Mouse (Mus musculus) midbrain, embryonic 16.5 days (tissue): ENCODE measurements around the gene Cse1l. TPM values are rescaled to one million over a fixed set of nuclear protein-coding genes. Genes with fewer than 3 reads are reported as not detected.

ENCODE experiments used
- ATAC-seq: fragments of 200-750 bp; cut with Nextera tagmentation; 2 replicates; pipeline ENCODE4 v1.8.0; 2017; ENCODE audit warnings: moderate TSS enrichment
- H3K27ac ChIP-seq: fragments of 300-500 bp; sonication (generic); 2 replicates; pipeline ENCODE4 v1.5.1; 2014; ENCODE audit warnings: mild to moderate bottlenecking, low read length, mixed read lengths
- H3K27me3 ChIP-seq: fragments of 300-500 bp; sonication (generic); 2 replicates; pipeline ENCODE4 v1.6.1; 2014; ENCODE audit warnings: low read depth, low read length, mixed read lengths; ENCODE audit not compliant: control insufficient read depth, insufficient read depth
- H3K36me3 ChIP-seq: fragments of 300-500 bp; sonication (generic); 2 replicates; pipeline ENCODE4 v1.6.1; 2014; ENCODE audit warnings: mild to moderate bottlenecking, low read length, moderate library complexity, mixed read lengths; ENCODE audit not compliant: control insufficient read depth, insufficient read depth
- H3K4me1 ChIP-seq: fragments of 300-500 bp; sonication (generic); 2 replicates; pipeline ENCODE4 v1.6.1; 2014; ENCODE audit warnings: mild to moderate bottlenecking, low read length, mixed read lengths; ENCODE audit not compliant: control insufficient read depth, insufficient read depth
- H3K4me2 ChIP-seq: fragments of 300-500 bp; sonication (generic); 2 replicates; pipeline ENCODE4 v1.6.1; 2014; ENCODE audit warnings: mild to moderate bottlenecking, low read length, mixed read lengths
- H3K4me3 ChIP-seq: fragments of 300-500 bp; sonication (generic); 2 replicates; pipeline ENCODE4 v1.5.1; 2014; ENCODE audit warnings: low read depth, mild to moderate bottlenecking, low read length, moderate library complexity, mixed read lengths
- H3K9ac ChIP-seq: fragments of 300-500 bp; sonication (generic); 2 replicates; pipeline ENCODE4 v1.6.1; 2014; ENCODE audit warnings: low read depth, low read length, mixed read lengths
- H3K9me3 ChIP-seq: fragments of 300-500 bp; sonication (generic); replicated peaks from 2 replicates; pipeline ENCODE4 v1.6.1; 2014; ENCODE audit warnings: mild to moderate bottlenecking, low read length, mixed read lengths; ENCODE audit not compliant: control insufficient read depth, poor library complexity, severe bottlenecking
- WGBS: fragments of 180-500 bp; shearing (Covaris S2); extraction: QIAGEN DNeasy Blood & Tissue Kit; methylation state at CpG from one replicate; pipeline ENCODE4 v1.1.7; 2014; 5-methylcytosine and 5-hydroxymethylcytosine counted together
- polyA plus RNA-seq: library from polyadenylated mRNA; unstranded; fragments of >200 nt; fragmentation: Nextera tagmentation; extraction: Ambion mirVana; gene quantifications from 2 replicates; pipeline ENCODE4 v1.2.1, GENCODE M21; 2015

Cse1l gene
- polyA plus RNA-seq, 1 experiment from 2014 or later, result 100 TPM

DNA sequence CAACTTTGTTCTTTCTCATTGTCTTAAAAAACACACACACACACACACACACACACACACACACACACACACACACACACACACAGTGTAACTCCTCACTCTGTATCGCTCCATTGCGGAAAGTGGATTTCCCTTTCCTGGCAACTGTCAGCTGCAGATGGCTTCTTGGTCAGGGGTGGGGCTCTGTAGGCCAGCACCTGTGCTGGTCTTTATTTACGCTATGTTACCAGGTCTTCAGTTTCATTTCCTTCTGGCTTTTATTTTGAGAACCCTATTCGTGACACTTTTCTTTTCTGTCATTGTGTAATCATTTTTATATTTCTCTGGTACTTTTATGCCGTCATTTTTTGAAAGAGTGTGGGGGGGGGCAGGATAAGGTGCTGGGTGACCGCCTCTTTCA is 30.3 kb upstream of the Cse1l start:
- Histone ChIP-seq H3K4me3 (no peak overlapping the region), H3K9me3 (no peaks in the 10 kb centered on the region), H3K4me2 (no peak overlapping the region), H3K9ac (no peak overlapping the region), H3K27me3 (no peaks in the 10 kb centered on the region), H3K27ac (no peak overlapping the region), H3K36me3 (peaks cover 14% of the 10 kb centered on the region), H3K4me1 (no peaks in the 10 kb centered on the region)
- WGBS, result 96% methylated on average over 6 of the region's 6 CpGs
- ATAC-seq, result no peak

DNA sequence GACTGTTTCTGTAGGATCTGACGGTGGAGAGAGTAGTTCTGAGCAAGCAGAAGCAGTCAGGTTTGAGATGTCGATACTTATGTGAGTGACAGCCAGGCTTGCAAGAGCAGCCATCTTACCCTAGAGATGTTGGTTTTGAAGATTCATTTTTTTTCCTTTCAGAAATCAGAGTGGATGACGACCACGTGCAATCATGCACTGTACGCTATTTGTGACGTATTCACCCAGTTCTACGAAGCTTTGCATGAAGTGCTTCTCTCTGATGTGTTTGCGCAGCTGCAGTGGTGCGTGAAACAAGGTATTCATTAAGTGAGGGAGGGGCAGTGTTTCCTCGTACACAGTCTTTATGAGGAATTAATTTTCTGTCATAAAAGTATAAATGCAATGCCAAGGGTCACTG is 29.5 kb upstream of the Cse1l start:
- Histone ChIP-seq H3K9ac (no peak overlapping the region), H3K4me2 (no peak overlapping the region), H3K27me3 (no peaks in the 10 kb centered on the region), H3K4me3 (no peak overlapping the region), H3K36me3 (peaks cover 14% of the 10 kb centered on the region), H3K4me1 (no peaks in the 10 kb centered on the region), H3K9me3 (no peaks in the 10 kb centered on the region), H3K27ac (no peak overlapping the region)
- WGBS, result 92% methylated on average over 10 of the region's 10 CpGs
- ATAC-seq, result no peak

DNA sequence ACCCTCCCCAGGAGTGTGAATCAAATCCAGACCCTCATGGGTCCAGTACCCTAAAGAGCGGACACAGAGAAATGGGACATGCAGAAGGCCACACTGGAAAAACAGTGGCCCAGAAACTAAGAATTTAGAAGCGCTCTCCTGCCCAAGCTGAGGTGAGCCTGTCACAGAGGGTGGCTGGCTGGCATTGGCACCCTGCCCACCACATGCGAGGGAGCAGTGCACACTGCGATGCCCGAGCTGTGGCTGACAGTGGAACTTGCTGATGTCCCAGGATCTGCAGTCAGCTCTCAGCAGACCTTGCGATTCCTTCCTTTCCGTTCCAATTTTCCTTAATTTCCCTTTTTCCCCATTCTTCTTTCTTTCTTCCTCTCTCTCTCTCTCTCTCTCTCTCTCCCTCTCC is 20.8 kb upstream of the Cse1l start:
- Histone ChIP-seq H3K27me3 (no peaks in the 10 kb centered on the region), H3K4me3 (no peak overlapping the region), H3K4me2 (no peak overlapping the region), H3K27ac (no peak overlapping the region), H3K9me3 (no peaks in the 10 kb centered on the region), H3K36me3 (peaks cover 6% of the 10 kb centered on the region), H3K4me1 (no peaks in the 10 kb centered on the region), H3K9ac (no peak overlapping the region)
- ATAC-seq, result no peak
- 78% methylated on average over 7 of the region's 7 CpGs for WGBS

DNA sequence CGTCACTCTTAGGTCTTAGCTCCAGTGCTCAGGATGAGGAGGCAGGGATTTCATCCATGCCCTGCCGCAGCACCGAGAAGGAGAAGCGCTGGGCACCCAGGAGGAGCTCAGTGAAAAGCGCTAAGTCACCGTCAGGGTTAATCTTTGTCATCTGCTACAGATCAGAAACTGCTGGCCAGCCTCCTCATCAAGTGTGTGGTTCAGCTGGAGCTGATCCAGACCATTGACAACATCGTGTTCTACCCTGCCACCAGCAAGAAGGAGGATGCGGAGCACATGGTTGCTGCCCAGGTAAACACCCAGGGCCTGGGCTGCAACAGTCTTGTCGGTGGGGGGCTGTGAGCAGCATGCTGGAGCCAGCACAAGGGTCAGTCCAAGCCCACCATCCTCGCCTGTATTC is 20.2 kb upstream of the Cse1l start:
- H3K9ac ChIP-seq, result no peak overlapping the region
- peaks cover 6% of the 10 kb centered on the region for H3K36me3 ChIP-seq
- no peak overlapping the region for H3K4me3 ChIP-seq
- no peaks in the 10 kb centered on the region for H3K4me1 ChIP-seq
- no peaks in the 10 kb centered on the region for H3K27me3 ChIP-seq
- H3K9me3 ChIP-seq, result no peaks in the 10 kb centered on the region
- no peak overlapping the region for H3K4me2 ChIP-seq
- no peak overlapping the region for H3K27ac ChIP-seq
- 78% methylated on average over 10 of the region's 10 CpGs for WGBS
- ATAC-seq, result no peak

DNA sequence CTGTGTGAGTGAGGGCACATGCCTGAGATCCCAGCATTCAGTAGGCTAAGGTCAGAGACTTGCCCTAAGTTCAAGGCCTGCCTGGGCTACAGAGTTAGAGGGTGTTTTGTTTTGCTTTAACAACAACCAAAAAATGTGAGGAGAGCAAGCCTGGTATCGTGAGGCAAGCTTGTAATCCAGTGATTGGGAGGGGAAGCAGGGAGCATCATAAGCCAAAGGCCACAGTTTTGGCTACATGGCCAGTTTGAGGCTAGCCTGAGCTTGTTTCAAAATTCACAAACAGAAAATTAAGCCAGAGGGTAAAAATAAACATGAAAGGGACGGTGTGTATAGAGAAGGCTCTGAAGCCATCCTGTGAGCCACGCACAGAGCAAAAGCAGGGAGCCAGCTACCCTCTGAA is 19.6 kb upstream of the Cse1l start:
- no peak overlapping the region for H3K9ac ChIP-seq
- H3K4me3 ChIP-seq, result no peak overlapping the region
- no peaks in the 10 kb centered on the region for H3K4me1 ChIP-seq
- no peak for ATAC-seq
- WGBS, result 87% methylated on average over 3 of the region's 3 CpGs
- H3K36me3 ChIP-seq, result peaks cover 6% of the 10 kb centered on the region
- H3K27me3 ChIP-seq, result no peaks in the 10 kb centered on the region
- no peak overlapping the region for H3K4me2 ChIP-seq
- H3K9me3 ChIP-seq, result no peaks in the 10 kb centered on the region
- H3K27ac ChIP-seq, result no peak overlapping the region

DNA sequence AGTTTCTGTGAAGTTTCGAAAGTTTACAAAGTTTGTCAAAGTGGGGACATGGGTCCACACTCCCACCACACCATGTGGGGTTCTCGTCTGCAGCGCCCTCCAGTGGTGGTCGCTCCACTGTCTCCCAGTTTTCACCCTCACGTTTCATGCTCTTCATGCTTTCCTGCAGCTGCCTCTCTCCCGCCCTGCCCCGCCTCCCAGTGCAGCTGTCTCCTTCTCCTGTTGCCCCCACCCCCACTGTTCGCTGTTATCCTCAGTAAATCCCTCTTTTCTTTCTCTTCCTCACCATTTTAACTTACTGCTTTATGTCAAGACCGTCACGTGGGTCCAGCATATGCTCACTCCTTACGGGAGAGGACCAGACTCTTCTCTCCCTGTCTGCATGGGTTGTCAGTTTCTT is 18.0 kb upstream of the Cse1l start:
- Histone ChIP-seq H3K9ac (no peak overlapping the region), H3K4me1 (no peaks in the 10 kb centered on the region), H3K27me3 (no peaks in the 10 kb centered on the region), H3K27ac (no peak overlapping the region), H3K9me3 (no peaks in the 10 kb centered on the region), H3K36me3 (peaks cover 3% of the 10 kb centered on the region), H3K4me2 (no peak overlapping the region), H3K4me3 (no peak overlapping the region)
- no peak for ATAC-seq
- WGBS, result 18% methylated on average over 11 of the region's 11 CpGs

DNA sequence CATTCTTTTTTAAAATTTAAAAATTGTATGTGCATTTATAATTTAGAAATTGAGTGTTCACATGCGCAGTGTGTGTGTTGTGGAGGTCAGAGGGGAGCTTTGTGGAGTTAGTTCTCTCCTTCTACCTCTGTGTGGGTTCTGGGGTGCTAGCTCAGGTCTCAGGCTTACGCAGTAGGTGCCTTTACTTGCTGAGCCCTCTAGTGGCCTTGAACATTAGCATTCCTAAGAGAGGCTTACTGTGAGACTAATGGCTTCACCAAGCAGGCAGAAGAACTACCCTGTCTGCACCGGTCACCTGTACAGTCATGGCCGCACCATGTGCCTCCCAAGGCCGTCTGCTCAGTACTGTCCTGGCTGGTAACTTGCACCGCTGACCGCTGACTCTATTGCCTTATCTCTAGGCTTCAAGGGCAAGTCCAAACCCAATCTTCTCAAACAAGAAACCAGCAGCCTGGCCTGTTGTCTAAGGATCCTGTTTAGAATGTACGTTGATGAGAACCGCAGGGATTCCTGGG is 14.4 kb upstream of the Cse1l start:
- Histone ChIP-seq H3K9ac (no peak overlapping the region), H3K27me3 (no peaks in the 10 kb centered on the region), H3K4me3 (no peak overlapping the region), H3K4me2 (no peak overlapping the region), H3K9me3 (no peaks in the 10 kb centered on the region), H3K36me3 (peaks cover 6% of the 10 kb centered on the region), H3K4me1 (no peaks in the 10 kb centered on the region), H3K27ac (no peak overlapping the region)
- WGBS, result 74% methylated on average over 9 of the region's 9 CpGs
- ATAC-seq, result no peak

DNA sequence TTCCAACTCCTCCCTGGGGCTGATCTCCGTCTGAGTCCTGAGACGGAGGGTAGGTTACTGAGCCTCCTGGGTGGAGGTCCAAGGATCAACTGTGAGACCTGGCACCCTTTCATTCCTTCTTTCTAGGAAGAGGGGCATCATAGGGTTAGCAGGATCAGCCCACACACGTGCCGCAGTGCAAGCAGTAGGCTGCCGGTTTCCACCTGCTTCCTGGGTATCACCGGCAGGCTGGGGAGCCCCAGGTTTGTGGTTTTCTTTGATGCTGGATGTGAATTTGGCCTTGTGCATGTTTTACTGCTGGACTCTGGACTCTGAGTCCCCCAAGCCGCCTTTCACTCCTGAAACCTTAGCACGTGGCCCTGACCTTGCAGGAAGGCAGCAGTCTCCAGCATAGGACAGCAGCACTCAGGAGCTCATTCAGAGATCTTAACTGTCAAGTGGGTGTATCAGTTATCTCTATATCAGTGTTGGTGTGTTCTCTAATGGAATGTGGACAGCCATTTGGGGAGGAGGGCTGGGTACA is 13.6 kb upstream of the Cse1l start:
- H3K4me1 ChIP-seq, result no peaks in the 10 kb centered on the region
- 95% methylated on average over 8 of the region's 8 CpGs for WGBS
- H3K27me3 ChIP-seq, result no peaks in the 10 kb centered on the region
- H3K4me2 ChIP-seq, result no peak overlapping the region
- H3K36me3 ChIP-seq, result peaks cover 6% of the 10 kb centered on the region
- no peak overlapping the region for H3K4me3 ChIP-seq
- no peak overlapping the region for H3K27ac ChIP-seq
- H3K9ac ChIP-seq, result no peak overlapping the region
- ATAC-seq, result no peak
- no peaks in the 10 kb centered on the region for H3K9me3 ChIP-seq

DNA sequence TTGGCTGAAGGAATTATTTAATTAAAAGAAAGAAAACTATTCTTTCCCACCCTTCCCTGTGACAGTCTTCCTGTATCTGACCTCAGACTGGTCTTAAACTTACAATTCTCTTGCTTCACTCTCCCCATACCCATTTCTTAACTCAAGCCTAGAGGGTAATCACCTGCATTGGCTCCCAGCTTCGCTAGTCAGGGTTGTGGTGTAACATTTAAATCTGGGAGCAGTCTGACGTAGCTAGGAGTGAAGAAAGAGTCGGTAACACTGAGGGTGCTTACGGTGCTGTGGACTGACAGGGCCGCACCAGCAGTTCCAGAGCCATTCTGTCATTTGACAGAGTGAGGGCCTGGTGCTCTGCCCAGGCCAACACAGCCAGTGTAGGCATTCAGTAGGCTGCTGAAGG is 12.8 kb upstream of the Cse1l start:
- H3K4me2 ChIP-seq, result no peak overlapping the region
- no peaks in the 10 kb centered on the region for H3K4me1 ChIP-seq
- 91% methylated on average over 5 of the region's 5 CpGs for WGBS
- no peak overlapping the region for H3K9ac ChIP-seq
- no peak for ATAC-seq
- H3K9me3 ChIP-seq, result no peaks in the 10 kb centered on the region
- H3K27ac ChIP-seq, result no peak overlapping the region
- no peaks in the 10 kb centered on the region for H3K27me3 ChIP-seq
- H3K4me3 ChIP-seq, result no peak overlapping the region
- H3K36me3 ChIP-seq, result peaks cover 6% of the 10 kb centered on the region
